Mouse (Mus musculus) activated CD4-positive, CD25-positive, alpha-beta regulatory T cell, adult 4 months (primary cell): ENCODE results near the gene Dapk3. TPM values are rescaled to one million over a fixed set of nuclear protein-coding genes. Genes with fewer than 3 reads are reported as not detected.
"Not testable (repeated sequence)": the region's sequence is repeated elsewhere in the genome, so short reads cannot be mapped to it uniquely, and the experiment has no call there.

ENCODE experiments used
- ATAC-seq: one replicate; pipeline ENCODE4 v1.8.0; 2017
- polyA plus RNA-seq, 2 experiments: library from polyadenylated mRNA; unstranded; fragments of 100-300 nt; shearing (Covaris generic); gene quantifications; one replicate each; pipeline ENCODE4 v1.2.1; 2017

The Dapk3 gene
- polyA plus RNA-seq, 2 experiments from 2014 or later: 4.1 to 4.9 TPM

DNA sequence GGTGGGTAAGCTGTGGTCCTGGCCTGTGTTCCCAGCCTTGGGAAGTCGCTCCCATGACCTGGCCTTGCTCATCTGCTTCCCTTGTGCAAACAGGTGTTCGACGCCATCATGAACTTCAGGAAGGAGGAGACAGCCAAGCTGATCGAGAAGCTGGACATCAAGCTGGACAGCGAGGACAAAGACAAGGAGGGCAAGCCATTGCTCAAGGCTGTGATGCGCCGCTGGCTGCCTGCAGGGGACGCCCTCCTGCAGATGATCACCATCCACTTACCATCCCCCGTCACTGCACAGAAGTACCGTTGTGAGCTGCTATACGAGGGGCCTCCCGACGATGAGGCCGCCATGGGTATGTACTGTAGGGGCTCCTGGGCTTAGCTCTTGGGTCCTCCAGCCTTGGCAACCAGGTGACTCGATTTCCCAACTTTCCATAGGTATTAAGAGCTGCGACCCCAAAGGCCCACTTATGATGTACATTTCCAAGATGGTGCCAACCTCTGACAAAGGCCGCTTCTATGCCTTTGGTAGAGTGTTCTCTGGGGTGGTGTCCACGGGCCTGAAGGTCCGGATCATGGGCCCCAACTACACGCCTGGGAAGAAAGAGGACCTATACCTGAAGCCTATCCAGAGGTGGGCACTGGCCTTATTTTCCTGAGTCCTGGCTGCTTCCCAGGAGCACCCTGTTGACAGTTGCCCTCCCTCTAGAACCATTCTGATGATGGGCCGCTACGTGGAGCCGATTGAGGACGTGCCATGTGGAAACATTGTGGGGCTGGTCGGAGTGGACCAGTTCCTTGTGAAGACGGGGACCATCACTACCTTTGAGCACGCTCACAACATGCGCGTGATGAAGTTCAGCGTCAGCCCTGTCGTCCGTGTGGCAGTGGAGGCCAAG lies 3.1 kb upstream of the Dapk3 start:
- no peak for ATAC-seq

DNA sequence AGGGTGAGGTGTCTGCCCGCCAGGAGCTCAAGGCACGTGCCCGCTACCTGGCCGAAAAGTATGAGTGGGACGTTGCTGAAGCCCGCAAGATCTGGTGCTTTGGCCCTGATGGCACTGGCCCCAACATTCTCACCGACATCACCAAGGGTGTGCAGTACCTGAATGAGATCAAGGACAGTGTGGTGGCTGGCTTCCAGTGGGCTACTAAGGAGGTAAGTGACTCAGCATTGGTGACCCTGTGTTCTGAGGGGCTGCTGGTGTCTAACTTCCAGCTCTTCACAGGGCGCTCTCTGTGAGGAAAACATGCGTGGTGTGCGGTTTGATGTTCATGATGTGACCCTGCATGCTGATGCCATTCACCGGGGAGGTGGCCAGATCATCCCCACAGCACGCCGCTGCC lies 1.9 kb upstream of the Dapk3 start:
- ATAC-seq: no peak

DNA sequence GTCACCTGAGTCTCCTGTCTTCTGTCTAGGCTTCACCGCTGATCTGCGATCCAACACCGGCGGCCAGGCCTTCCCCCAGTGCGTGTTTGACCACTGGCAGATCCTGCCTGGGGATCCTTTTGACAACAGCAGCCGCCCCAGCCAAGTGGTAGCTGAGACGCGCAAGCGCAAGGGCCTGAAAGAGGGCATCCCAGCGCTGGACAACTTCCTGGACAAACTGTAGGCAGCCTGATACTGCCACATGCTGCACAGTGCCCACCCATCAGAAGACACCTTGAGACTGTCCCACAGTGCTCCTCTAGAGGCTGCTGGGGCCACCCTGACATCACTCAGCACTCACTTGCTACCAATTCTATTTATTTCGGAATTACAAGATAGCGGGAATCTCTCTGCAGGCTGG lies 945 bp upstream of the Dapk3 start:
- not testable (repeated sequence) for ATAC-seq

DNA sequence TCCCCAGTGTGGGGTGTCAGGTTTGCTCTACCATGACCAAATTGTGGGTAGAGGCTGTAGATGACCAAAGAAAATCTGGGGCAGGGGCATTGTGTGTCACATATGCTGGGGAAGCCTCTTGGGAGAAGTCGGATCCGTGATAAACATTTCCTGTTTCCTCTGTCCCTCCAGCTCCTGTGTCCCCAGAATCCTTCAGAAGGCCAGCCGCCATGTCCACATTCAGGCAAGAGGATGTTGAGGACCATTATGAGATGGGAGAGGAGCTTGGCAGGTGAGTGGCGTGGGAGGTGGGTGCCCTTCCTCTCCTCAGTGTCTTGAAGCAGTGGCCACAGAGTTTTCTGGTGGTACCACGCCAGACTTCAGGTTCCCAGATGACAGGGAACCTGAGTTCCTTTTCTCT lies 1.0 kb downstream of the Dapk3 start, which contains the start of gene 4930442H23Rik:
TSS of gene 4930442H23Rik (minus strand) at position 45 of the 400 bp plus-strand sequence.
- no peak for ATAC-seq

DNA sequence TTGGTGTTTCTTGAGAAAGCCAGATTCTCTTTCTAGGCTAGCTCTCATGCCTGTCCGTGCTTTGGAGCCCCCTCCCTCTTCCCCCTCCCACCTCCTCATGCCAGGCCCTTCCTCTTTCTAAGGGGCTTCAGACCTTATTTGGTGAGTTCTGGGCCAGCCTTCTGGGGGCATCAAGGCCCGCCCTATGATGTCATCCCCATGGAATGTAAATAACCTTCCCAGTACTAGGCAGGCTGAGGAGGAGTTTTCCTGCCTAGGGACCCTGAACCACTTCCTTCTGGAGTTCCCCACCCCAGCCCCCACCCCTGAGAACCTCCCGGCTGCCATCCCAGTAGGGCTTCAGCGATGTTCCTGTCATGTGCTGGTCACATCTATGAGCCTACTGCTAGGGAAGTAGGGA lies 2.0 kb downstream of the Dapk3 start:
- ATAC-seq: no peak

DNA sequence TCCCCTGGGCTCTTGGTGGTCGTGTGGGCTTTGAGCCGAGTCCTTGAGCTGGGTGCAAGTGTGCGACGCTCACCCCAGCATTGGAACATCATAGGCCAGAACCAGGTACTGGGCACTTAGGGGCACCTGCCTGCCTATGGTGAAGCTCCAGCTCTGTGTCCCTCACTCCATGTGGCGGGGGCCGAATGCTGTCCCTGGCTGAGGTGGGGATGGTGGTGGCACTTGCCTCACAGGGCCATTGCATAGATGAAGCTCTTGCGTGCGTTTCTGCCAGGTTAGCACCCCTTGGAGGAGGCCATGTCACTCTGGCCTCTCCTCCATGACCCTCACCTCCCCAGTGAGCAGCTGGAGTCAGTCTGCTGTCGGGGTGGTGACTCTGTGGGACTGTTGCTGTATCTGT lies 4.4 kb downstream of the Dapk3 start:
- no peak for ATAC-seq

DNA sequence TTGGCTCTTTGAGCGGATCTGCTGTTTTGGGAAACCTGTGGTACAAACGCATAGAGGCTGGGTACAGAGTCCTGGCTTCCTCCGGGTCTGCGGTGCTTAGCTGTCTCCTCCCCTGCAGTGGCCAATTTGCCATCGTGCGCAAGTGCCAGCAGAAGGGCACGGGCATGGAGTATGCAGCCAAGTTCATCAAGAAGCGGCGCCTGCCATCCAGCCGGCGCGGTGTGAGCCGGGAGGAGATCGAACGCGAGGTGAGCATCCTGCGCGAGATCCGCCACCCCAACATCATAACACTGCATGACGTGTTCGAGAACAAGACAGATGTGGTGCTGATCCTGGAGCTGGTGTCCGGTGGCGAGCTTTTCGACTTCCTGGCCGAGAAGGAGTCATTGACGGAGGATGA lies 7.0 kb downstream of the Dapk3 start:
- no peak for ATAC-seq

DNA sequence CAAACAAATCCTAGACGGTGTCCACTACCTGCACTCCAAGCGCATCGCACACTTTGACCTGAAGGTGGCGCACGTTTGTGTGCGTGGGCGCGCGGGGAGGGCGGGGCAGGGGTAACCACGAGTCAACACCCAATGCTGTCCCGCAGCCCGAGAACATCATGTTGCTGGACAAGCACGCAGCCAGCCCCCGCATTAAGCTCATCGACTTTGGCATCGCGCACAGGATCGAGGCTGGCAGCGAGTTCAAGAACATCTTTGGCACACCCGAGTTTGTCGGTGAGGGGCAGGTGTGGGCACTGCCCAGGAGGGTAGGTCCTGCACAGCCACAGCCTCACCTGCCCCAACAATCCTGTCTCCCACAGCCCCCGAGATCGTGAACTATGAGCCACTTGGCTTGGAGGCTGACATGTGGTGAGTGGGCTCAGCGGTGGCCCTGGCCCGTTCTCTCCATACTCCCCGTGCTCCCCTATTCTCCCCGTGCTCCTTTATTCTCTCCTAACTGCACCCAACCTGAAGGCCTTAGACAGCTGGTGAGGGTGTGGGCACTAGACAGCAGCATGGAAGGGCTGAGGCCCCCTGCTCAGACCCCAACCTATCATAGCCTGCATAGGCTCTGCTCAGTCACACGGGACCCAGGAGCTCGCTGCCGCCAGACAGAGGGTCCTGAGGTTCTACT lies 7.6 kb downstream of the Dapk3 start:
- no peak for ATAC-seq

DNA sequence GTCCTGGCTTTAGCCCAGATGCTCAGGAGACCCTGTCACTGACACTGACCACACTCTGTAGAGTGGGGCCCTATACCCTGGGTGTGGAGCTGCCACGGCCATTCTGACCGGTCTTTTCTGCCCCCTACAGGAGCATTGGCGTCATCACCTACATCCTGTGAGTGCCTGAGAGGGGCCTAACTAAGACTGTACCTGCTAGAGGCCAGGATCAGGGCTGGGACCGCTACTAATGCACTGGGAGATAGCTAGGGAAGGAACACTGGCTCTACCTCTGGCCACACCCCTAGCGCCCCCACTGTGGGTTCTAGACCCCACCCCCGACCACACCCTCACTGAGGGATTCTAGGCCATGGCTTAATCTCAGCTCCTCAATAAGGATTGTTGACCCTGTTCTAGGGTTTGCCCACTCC lies 8.1 kb downstream of the Dapk3 start:
- ATAC-seq: no peak

DNA sequence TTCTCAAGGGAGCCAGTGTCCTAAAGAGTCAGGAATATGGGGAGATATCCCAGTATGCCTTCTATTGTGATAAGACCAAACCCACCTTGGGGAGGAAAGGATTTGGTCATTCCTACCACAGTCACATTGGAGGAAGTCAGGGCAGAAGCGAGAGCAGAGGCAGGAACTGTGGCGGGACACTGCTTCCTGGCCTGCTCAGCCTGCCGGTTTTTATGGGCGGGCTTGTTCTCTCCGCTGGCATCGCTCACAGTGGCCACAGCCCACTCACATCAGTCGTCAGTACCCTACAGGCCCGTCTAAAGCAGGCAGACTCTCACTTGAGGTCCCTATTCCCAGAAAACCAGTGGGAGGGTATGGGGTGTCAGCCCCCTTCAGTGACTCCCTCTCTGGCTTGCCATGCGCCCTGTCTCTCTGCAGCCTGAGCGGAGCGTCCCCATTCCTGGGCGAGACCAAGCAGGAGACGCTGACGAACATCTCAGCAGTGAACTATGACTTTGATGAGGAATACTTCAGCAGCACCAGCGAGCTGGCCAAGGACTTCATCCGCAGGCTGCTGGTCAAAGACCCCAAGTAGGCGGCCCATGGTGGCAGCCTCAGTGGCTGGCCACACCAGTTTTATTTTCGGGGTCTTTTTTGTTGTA lies 8.7 kb downstream of the Dapk3 start:
- ATAC-seq: no peak

DNA sequence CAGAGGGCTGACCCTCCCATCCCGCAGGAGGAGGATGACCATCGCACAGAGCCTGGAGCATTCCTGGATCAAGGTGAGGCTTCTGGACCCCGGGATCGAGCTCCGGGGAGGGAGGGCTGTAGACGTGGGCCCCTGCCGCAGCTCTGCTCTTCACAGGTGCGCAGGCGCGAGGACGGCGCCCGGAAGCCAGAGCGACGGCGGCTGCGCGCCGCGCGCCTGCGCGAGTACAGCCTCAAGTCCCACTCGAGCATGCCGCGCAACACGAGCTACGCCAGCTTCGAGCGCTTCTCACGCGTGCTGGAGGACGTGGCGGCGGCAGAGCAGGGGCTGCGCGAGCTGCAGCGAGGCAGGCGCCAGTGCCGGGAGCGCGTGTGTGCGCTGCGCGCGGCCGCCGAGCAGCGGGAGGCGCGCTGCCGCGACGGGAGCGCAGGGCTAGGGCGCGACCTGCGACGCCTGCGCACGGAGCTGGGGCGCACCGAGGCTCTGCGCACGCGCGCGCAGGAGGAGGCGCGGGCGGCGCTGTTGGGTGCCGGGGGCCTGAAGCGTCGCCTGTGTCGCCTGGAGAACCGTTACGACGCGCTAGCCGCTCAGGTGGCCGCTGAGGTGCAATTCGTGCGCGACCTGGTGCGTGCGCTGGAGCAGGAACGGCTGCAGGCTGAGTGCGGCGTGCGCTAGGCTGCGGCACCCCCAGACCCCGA lies 9.6 kb downstream of the Dapk3 start:
- peak; percentile 68 for ATAC-seq

DNA sequence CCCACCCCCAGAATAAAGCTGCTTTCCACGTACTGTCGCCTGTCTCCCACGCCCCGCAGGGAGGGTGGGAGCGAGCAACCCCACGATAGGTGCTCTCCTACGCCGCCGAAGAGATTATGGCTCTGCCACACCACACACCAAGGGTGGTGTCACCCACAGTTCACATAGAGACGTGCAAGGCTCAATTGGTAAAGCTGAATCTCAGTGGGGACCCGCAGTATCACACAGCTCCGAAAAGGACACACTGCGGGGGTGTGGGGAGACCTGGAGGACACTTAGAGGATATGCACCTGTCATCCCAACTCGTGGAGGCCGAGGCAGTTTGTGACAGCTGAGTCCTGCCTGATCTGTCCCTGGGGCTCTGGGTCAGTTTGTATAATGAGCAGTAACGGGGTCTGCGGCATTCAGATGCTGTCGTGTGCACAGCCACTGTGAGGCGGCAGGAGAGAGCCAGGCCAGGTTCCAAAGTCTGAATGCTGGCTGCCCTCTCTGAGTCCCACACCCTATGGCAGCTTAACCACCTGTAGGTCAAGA lies 10.2 kb downstream of the Dapk3 start:
- no peak for ATAC-seq

DNA sequence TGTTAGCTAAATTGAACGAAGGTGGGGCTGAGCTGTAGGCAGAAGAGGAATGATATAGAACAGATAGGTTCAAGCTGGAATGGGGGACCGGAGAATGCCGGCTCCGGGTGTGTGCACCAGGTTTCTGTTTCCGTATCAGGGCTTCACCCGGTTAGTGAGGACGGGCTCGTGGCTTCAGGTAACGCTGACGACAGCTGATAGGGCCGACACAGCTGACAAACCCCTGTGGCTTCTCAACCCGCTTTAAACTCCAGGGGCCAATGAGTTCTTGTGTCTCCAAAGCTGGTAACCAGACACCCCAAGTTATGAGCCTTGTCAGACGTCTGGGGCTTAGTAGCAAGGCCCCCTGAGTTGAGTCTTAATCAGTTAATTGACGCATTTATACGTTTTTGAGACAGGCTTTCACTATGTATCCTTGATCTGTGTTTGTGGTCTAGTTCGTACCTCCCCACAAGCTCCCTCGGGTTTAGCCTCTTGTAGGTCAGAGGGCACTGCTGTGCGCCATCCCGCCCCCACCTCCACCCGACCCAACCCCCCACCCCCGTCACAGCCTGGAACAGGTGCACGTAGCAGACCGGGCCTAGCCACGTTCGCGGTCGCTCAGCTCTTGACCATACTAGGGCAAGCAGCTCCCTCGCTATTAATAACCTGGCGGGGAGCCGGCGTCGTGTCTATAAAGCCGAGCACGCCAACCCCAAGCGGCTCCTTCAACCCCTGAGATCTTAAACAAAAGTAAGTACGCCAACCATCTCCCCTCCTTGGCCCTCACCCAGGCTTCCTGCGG lies 11.4 kb downstream of the Dapk3 start:
- peak; percentile 29 for ATAC-seq

DNA sequence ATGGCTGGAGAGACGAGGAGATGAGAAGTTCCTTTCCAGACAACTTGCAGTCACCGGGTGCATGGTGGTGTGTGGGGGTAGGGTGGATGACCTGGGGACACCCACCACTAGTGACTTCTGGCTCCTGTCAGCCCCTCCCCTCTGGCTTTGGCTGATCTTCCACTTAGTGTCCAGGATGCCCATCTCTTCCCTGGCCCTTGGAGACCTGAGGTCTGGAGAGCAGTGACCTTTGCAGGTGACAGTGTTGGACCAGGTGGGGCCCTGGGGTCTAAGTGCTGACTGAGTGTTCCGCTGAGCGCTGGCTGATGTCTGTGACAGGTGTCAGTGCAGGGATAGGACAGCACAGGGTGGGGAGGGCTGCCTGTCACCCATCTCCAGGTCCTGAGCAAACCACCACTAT lies 12.5 kb downstream of the Dapk3 start:
- ATAC-seq: no peak

DNA sequence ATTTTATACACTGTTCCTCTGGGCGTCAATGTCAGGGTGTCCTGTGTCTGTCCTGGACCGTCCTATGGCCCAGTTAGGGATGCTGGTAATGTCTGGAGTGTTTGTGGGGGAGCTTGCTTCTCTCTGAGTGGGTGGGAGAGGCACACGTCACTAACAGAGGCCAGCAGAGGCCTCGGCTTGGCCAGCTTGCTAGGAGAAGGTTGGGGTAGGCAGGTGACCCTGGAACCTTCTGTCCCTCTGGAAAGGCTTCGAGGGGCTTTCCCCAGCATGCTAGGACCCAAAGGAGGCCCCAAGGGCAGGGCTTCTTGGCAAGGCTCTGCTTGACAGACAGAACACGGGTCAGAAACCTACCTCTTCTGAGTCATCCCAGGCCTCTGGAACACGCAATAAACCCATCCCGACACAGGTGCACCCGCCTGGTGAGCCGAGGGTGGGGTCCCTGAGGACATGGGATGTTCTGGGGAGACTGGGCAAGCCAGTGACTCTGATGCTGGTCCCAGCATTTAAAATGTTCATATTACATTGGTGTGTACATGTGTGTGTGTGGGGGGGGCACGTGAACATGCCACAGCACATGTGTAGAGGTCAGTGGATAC lies 13.8 kb downstream of the Dapk3 start:
- ATAC-seq: no peak

DNA sequence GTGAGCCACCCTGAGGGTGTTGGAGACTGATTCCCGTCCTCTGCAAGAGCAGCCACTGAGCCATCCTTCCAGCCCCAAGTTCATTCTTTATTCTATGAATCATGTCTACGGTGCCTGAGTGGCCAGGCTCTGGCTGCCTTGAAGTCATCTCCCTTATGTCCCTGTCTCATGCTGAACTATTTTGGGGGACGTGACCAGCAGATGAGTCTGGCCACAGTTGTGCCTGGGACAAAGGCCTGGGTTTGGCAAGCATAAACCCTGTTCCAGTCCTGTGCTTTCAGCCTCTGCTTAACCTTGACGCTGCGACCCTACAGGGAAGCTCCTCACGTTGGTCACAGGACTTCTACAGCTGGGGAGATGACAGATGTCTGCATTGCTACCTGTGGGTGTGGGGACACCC lies 14.5 kb downstream of the Dapk3 start:
- no peak for ATAC-seq

DNA sequence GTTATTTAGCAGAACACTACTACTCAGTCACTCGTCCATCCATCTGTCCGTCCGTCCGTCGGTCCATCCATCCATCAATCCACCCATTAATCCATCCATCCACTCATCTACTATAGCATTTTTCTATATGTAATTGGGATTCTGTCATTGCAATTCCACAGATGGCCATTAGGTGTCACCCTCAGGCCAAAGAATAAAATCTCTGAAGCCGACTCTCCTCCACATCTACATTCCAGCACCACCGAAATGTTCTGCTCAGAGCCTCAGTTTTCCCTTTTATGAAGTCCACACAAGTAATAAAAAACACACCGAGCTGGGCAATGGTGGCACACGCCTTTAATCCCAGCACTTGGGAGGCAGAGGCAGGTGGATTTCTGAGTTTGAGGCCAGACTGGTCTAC lies 15.4 kb downstream of the Dapk3 start:
- no peak for ATAC-seq

DNA sequence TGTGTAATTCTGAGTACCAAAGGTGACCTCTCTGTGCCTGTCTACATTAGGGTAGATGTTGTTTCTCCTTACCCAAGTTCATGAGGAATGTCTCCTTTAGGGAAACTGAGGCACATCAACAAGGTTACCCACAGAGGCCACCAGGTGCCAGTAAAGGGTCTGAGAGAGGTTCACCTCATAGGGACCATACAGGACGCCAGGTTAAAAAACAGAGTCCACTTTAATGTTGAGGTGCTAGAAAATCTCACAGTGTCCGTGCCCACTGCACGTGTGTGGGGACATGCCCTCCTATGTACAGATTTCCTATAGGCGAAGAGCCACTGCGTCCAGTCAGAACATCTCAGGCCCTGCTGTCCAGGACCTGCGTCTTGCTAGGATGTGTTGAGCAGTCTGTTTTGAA lies 16.2 kb downstream of the Dapk3 start:
- ATAC-seq: no peak

DNA sequence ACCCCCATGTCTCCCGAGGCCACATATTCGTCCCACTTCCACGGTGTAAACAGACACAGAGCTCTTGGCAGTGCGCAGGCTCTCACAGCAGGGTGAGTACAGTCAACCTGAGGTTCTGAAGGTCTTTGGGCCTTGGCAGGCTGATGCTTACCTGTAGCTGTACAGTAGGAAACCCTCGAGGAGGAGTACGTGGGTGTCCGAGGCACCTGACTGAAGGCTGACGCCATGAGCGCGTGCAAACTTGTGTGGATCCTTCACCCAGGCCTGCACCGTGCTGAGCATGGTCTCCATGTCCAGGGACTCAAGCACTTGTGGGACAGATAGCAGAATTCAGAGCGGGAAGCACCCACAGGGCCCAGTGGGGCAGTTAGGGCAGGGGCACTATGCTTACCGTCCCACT lies 17.3 kb downstream of the Dapk3 start:
- ATAC-seq: no peak

DNA sequence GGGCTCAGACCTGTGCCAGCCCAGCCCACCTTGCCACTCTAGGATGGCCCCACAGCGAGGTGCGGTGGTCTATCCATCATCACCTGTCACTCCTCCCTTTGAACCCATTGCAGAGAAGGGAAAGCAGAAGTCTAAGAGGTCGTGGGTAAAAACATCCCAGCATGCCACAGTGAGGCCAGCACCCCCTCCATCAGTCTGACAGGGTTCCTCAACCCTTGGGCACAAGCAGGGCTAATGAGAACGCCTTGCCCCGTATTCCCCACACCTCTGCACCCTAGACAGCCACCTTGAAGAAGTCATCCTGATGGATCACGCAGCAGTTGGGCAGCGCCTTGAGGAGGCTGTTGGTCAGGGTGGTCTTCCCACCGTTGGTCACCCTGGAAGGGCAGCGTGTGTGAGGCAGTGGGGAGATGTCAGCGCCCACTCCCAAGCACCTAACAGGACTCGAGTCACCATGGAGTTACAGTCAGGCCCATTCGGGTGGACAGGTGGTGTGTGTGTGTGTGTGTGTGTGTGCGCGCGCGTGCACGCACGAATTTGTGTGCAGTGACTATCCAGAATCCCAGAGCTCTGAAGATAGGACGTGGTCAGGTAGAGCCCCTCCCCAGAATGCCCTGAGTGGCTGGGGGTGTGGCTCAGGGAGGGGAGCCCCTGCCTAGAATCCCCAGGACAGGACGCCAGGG lies 17.9 kb downstream of the Dapk3 start:
- ATAC-seq: no peak
